Mouse (Mus musculus): Measurements from ENCODE around the gene Rpl36a-ps1.

The Rpl36a-ps1 gene

DNA sequence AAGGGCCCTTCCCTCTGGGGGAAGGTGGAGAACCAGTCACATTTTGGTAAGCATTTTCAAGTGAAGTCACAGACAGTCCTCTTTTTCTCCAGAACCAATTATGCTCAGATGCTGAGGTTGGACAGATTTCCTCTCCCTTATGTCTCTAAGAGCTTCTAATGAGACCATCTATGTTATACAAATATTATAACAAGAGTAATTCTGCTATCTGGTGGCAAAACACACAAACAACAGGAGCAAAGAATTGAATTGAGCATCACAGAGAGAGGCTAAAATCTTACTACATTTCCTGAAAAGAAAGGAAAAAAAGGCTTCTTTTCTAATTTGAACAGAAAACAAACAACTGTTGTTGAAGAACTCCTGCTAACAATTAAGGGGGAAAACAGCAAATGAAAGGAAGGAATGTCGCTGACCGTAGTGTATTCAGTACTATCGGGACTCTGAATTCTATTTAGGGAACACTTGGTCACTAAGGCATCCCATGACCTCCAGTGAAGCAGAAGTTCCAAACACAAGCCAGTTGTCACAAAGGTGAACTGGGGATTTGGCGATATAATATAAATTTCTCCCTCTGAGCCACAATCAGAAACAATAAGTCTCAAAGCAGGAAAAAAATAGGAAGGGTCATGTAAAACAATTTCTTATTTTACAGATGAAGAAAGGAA lies 42.4 kb downstream of the Rpl36a-ps1 start:
- no peak for DNase-seq (ENCODE audit: low spot score)

All from retina, embryonic 14.5 days (tissue).